Mouse (Mus musculus) B cell, adult 62 days (primary cell): ENCODE data around the gene Rad1. TPM values are rescaled to one million over a fixed set of nuclear protein-coding genes. Genes with fewer than 3 reads are reported as not detected.

ENCODE experiments used
- total RNA-seq: library from RNA; stranded (reverse); gene quantifications from 4 replicates; pipeline ENCODE4 v1.2.4, GENCODE M21; 2023

Rad1 gene
- total RNA-seq = 22.3 to 29.9 TPM (median 28.1 TPM) in 4 replicates

GRCm38 (mm10) chr15:10485484-10486364, at the start of gene Rad1, which contains the start of gene Brix1:
TSS of gene Rad1 (plus strand) at chr15:10486018.
TSS of gene Brix1 (minus strand) at chr15:10485947.

GRCm38 (mm10) chr15:10470151-10470831, 15.5 kb upstream of the Rad1 start, which contains the start of gene Dnajc21:
TSS of gene Dnajc21 (minus strand) at chr15:10470516.

Other genes with a start within 250 kb of the Rad1 start
- gene Gm21973, start 160.6 kb upstream of the Rad1 start, total RNA-seq = not detected in 4 replicates
- not detected in 4 replicates for gene Agxt2, start 127.5 kb upstream of the Rad1 start, total RNA-seq
- gene Dnajc21, start 15.5 kb upstream of the Rad1 start, total RNA-seq = 31.1 to 35.8 TPM (median 34.3 TPM) in 4 replicates
- 34.8 to 46.1 TPM (median 43.9 TPM) in 4 replicates for gene Brix1, start 71 bp upstream of the Rad1 start, total RNA-seq
- not detected in 4 replicates for gene Ttc23l, start 72.7 kb downstream of the Rad1 start, total RNA-seq
- 0.22 TPM in 1 of 4 replicates, not detected in the others for gene Rai14, start 228.6 kb downstream of the Rad1 start, total RNA-seq